Mouse (Mus musculus) CH12.LX (cell line): Measurements from ENCODE around the gene Brinp3. TPM values are rescaled to one million over a fixed set of nuclear protein-coding genes. Genes with fewer than 3 reads are reported as not detected.

Experiments
- DNase-seq: peaks from one replicate; pipeline ENCODE4 v3.0.0-alpha.2; 2013; ENCODE audit errors: extremely low read depth
- H3K27ac ChIP-seq: 2 replicates; pipeline ENCODE4 v1.5.1; 2012; ENCODE audit warnings: low read depth, mild to moderate bottlenecking, control low read depth, moderate library complexity; ENCODE audit not compliant: insufficient read depth
- H3K27me3 ChIP-seq: replicated peaks from 2 replicates; pipeline ENCODE3; 2012; ENCODE audit warnings: inconsistent platforms
- H3K36me3 ChIP-seq, 2 experiments: replicated peaks in 1 of 2; 2 replicates each; pipeline versions ENCODE3 to v1.6.1; 2012; ENCODE audit warnings: inconsistent platforms in 1 of 2, low read length in 1 of 2, mild to moderate bottlenecking in 1 of 2, mixed read lengths in 1 of 2, moderate library complexity in 1 of 2; ENCODE audit not compliant: control insufficient read depth in 1 of 2, insufficient read depth in 1 of 2
- H3K4me1 ChIP-seq, 2 experiments: 2 replicates each; pipeline ENCODE4 v1.6.1; 2012; ENCODE audit warnings: inconsistent platforms in 1 of 2, moderate library complexity in 1 of 2; ENCODE audit not compliant: insufficient read depth in 2 of 2, control insufficient read depth in 1 of 2
- H3K4me2 ChIP-seq: 2 replicates; pipeline ENCODE4 v1.6.1; 2012; ENCODE audit warnings: low read depth, mild to moderate bottlenecking, control low read depth; ENCODE audit not compliant: poor library complexity, insufficient read depth, severe bottlenecking
- H3K4me3 ChIP-seq, 3 experiments: fragments of 150-350 bp in 1 of 3; sonication (generic) in 1 of 3; replicated peaks in 1 of 3; 2 replicates each; pipeline versions ENCODE3 to v1.5.1; 2011 to 2012; ENCODE audit warnings: low read depth in 2 of 3, low read length in 2 of 3, mild to moderate bottlenecking in 2 of 3, moderate library complexity in 2 of 3, control low read depth in 1 of 3, improper control_type of control experiment in 1 of 3, inconsistent platforms in 1 of 3, mixed read lengths in 1 of 3; ENCODE audit not compliant: poor library complexity in 1 of 3
- H3K79me2 ChIP-seq: replicated peaks from 2 replicates; pipeline ENCODE4 v1.6.1; 2012; ENCODE audit warnings: mild to moderate bottlenecking, moderate library complexity; ENCODE audit not compliant: control insufficient read depth, poor library complexity, insufficient read depth, severe bottlenecking; ENCODE audit errors: extremely low read depth
- H3K9ac ChIP-seq: 2 replicates; pipeline ENCODE4 v1.6.1; 2012; ENCODE audit warnings: low read depth, mild to moderate bottlenecking, control low read depth, moderate library complexity; ENCODE audit not compliant: insufficient read depth
- H3K9me3 ChIP-seq: replicated peaks from 2 replicates; pipeline ENCODE3; 2012; ENCODE audit warnings: low read length, inconsistent platforms, mixed read lengths
- BHLHE40 ChIP-seq: IDR thresholded peaks from 2 replicates; pipeline ENCODE4 v1.6.1; 2011; ENCODE audit warnings: mild to moderate bottlenecking, low read depth, low read length, improper control_type of control experiment
- CTCF ChIP-seq, 2 experiments: IDR thresholded peaks in 1 of 2; conservative IDR thresholded peaks in 1 of 2; 2 replicates each; pipeline ENCODE4 v1.5.1; 2011 to 2012; ENCODE audit warnings: low read depth in 2 of 2, low read length in 2 of 2, improper control_type of control experiment in 1 of 2, inconsistent platforms in 1 of 2, mild to moderate bottlenecking in 1 of 2, moderate library complexity in 1 of 2
- E2F4 ChIP-seq: IDR thresholded peaks from 2 replicates; pipeline ENCODE4 v1.6.1; 2011; ENCODE audit warnings: low read depth, low read length, improper control_type of control experiment; ENCODE audit not compliant: insufficient replicate concordance
- ELF1 ChIP-seq: IDR thresholded peaks from 2 replicates; pipeline ENCODE4 v1.6.1; 2014; ENCODE audit warnings: low read depth, mild to moderate bottlenecking, inconsistent platforms, low read length, improper control_type of control experiment
- GABPA ChIP-seq: IDR thresholded peaks from 2 replicates; pipeline ENCODE4 v1.6.1; 2012; ENCODE audit warnings: low read depth, low read length, improper control_type of control experiment, inconsistent platforms; ENCODE audit not compliant: insufficient replicate concordance
- IRF4 ChIP-seq: IDR thresholded peaks from 2 replicates; pipeline ENCODE4 v1.6.1; 2014; ENCODE audit warnings: low read depth, mild to moderate bottlenecking, inconsistent platforms, low read length, improper control_type of control experiment
- MAFK ChIP-seq: IDR thresholded peaks from 2 replicates; pipeline ENCODE4 v1.6.1; 2011; ENCODE audit warnings: low read length, improper control_type of control experiment; ENCODE audit not compliant: insufficient replicate concordance
- MAZ ChIP-seq: IDR thresholded peaks from 2 replicates; pipeline ENCODE4 v1.6.1; 2012; ENCODE audit warnings: low read depth, mild to moderate bottlenecking, inconsistent platforms, low read length, improper control_type of control experiment, moderate library complexity
- MYC ChIP-seq: IDR thresholded peaks from 2 replicates; pipeline ENCODE4 v1.6.1; 2011; ENCODE audit warnings: low read depth, mild to moderate bottlenecking, improper control_type of control experiment, low read length
- NELFE ChIP-seq: IDR thresholded peaks from 2 replicates; pipeline ENCODE4 v1.6.1; 2011; ENCODE audit warnings: low read depth, low read length, improper control_type of control experiment
- PAX5 ChIP-seq: IDR thresholded peaks from 2 replicates; pipeline ENCODE4 v1.6.1; 2012; ENCODE audit warnings: low read length, inconsistent platforms, mixed read lengths
- POLR2A ChIP-seq: IDR thresholded peaks from 2 replicates; pipeline ENCODE4 v1.6.1; 2011; ENCODE audit warnings: low read depth, mild to moderate bottlenecking, improper control_type of control experiment, low read length
- POLR2AphosphoS2 ChIP-seq: IDR thresholded peaks from 2 replicates; pipeline ENCODE4 v1.6.1; 2011; ENCODE audit warnings: low read depth, low read length, improper control_type of control experiment
- RAD21 ChIP-seq: IDR thresholded peaks from 2 replicates; pipeline ENCODE4 v1.6.1; 2011; ENCODE audit warnings: low read depth, mild to moderate bottlenecking, low read length, improper control_type of control experiment, moderate library complexity
- RCOR1 ChIP-seq: conservative IDR thresholded peaks from 2 replicates; pipeline ENCODE4 v1.6.1; 2012; ENCODE audit warnings: low read depth, mild to moderate bottlenecking, inconsistent platforms, low read length, improper control_type of control experiment
- SIN3A ChIP-seq: IDR thresholded peaks from 2 replicates; pipeline ENCODE4 v1.6.1; 2012; ENCODE audit warnings: low read length, improper control_type of control experiment, inconsistent platforms
- SMC3 ChIP-seq: IDR thresholded peaks from 2 replicates; pipeline ENCODE4 v1.6.1; 2011; ENCODE audit warnings: low read depth, low read length, improper control_type of control experiment
- TCF12 ChIP-seq: IDR thresholded peaks from 2 replicates; pipeline ENCODE4 v1.6.1; 2014; ENCODE audit warnings: low read depth, mild to moderate bottlenecking, inconsistent platforms, low read length, improper control_type of control experiment
- UBTF ChIP-seq: IDR thresholded peaks from 2 replicates; pipeline ENCODE4 v1.6.1; 2012; ENCODE audit warnings: low read depth, mild to moderate bottlenecking, inconsistent platforms, low read length, improper control_type of control experiment, moderate library complexity
- USF2 ChIP-seq: conservative IDR thresholded peaks from 2 replicates; pipeline ENCODE4 v1.6.1; 2011; ENCODE audit warnings: low read depth, low read length, improper control_type of control experiment
- ZC3H11A ChIP-seq: IDR thresholded peaks from 2 replicates; pipeline ENCODE4 v1.6.1; 2012; ENCODE audit warnings: low read depth, mild to moderate bottlenecking, inconsistent platforms, low read length, improper control_type of control experiment
- ZNF384 ChIP-seq: IDR thresholded peaks from 2 replicates; pipeline ENCODE4 v1.6.1; 2012; ENCODE audit warnings: low read depth, low read length, improper control_type of control experiment, inconsistent platforms
- dilution Hi-C: fragments of 300-500 bp; cut with MboI; formaldehyde crosslinking; loops from 2 replicates; pipeline ENCODE4 v1.14.3; 2020; ENCODE audit warnings: low sequenced_read_pairs; ENCODE audit not compliant: extremely low pct_unique_long_range_greater_than_20kb, extremely low pct_ligation_motif_present
- in situ Hi-C: fragments of 300-500 bp; cut with MboI; formaldehyde crosslinking; loops from 3 replicates; pipeline ENCODE4 v1.14.3; 2019; ENCODE audit warnings: low sequenced_read_pairs, low pct_ligation_motif_present, low pct_unique_long_range_greater_than_20kb, mixed read lengths
- polyA plus RNA-seq: library from polyadenylated mRNA; unstranded; fragments of >175 nt; gene quantifications from 2 replicates; pipeline ENCODE4 v1.2.1, GENCODE M21; 2012; ENCODE audit warnings: low read depth; ENCODE audit not compliant: insufficient read length
- total RNA-seq, 2 experiments: library from RNA; depleted of rRNA; stranded (reverse); fragments of 300-350 nt in 1 of 2; fragments of >200 nt in 1 of 2; gene quantifications; 2 replicates each; pipeline ENCODE4 v1.2.3; 2012 to 2014

The Brinp3 gene
- total and polyA plus RNA-seq, 3 experiments = not detected

DNA sequence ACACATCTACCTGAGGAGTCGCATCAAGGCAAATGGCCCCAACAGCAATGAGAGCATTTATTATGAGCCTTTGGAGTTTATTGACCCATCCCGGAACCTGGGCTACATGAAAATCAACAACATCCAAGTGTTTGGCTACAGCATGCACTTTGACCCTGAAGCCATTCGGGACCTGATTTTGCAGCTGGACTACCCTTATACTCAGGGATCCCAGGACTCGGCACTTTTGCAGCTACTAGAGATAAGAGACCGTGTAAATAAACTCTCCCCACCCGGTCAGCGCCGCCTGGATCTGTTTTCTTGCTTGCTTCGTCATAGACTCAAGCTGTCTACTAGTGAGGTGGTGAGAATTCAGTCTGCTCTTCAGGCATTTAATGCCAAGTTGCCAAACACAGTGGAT is 407.1 kb downstream of the Brinp3 start:
- TF ChIP-seq SMC3 (no peak), MAFK (no peak), ELF1 (no peak), SIN3A (no peak), GABPA (no peak), POLR2AphosphoS2 (no peak), POLR2A (no peak), ZC3H11A (no peak), NELFE (no peak), IRF4 (no peak), USF2 (no peak), UBTF (no peak), ZNF384 (no peak), E2F4 (no peak), MYC (no peak), MAZ (no peak), PAX5 (no peak), RCOR1 (no peak)
- TF ChIP-seq, all 38 proteins: peak for 0
- Histone ChIP-seq H3K27me3 (no peaks in the 10 kb centered on the region), H3K79me2 (no peaks in the 10 kb centered on the region), H3K36me3 (no peaks in the 10 kb centered on the region), H3K9ac (no peak overlapping the region), H3K4me3 (no peak overlapping the region), H3K9me3 (peaks cover 21% of the 10 kb centered on the region), H3K27ac (no peak overlapping the region), H3K4me1 (no peaks in the 10 kb centered on the region), H3K4me2 (no peak overlapping the region)
- dilution Hi-C loops (no loop called here), in situ Hi-C loops (no loop called here)
- no peak for DNase-seq

DNA sequence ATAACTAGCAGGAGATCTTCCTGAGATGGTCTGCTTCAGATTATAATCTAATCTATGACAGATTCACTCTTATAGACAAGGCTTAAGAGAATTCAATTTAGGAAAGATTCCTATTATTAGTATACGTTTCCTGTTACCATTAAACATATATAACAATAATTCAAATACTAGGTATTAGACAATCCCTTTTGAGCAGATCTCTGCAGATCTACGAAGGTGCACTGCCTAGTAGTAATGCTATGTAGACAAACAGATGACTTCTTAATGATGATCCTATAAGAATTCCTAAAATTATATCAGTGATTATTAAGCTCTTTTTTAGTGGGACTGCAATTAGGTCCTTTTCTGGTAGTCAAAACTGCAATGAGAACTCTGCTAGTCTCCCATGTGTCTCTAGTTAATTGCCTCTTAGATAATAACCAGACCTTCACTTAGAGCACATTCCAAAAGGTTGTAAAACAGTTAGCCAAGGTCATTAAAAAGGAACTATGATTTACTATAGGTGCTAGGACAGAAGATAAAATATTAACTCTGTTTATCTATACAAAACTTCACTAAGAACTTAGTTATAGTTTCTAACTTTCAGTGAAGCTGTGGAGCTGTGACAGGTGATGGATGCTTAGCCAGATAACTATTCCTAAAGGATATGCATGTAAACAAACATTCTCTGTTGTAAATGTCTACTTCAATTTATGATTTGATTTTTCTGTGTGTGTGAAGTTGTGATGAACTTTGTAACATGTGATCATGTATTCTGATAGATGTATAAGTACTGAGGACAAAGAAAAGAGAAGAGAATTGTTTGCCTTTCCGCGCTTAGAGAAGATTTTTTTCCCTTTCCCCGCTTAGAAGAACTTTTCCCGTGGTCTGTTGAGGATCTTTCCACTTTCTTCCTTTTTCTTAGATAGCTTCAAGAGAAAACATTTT is 445.2 kb downstream of the Brinp3 start:
- H3K79me2 ChIP-seq = no peaks in the 10 kb centered on the region
- in situ Hi-C loops (no loop called here), dilution Hi-C loops (no loop called here)
- no peaks in the 10 kb centered on the region for H3K4me1 ChIP-seq
- no peak overlapping the region for H3K9ac ChIP-seq
- no peak overlapping the region for H3K4me2 ChIP-seq
- no peak overlapping the region for H3K27ac ChIP-seq
- H3K4me3 ChIP-seq = no peak overlapping the region
- peaks cover 6% of the 10 kb centered on the region for H3K9me3 ChIP-seq
- no peak for TF ChIP-seq RCOR1
- TF ChIP-seq TCF12 = no peak
- no peak for TF ChIP-seq BHLHE40
- TF ChIP-seq ZNF384 = no peak
- no peak for TF ChIP-seq RAD21
- no peak for TF ChIP-seq CTCF (conservative IDR thresholded peaks at IDR 0.05 in 1 of 2, IDR thresholded peaks at IDR 0.05 in 1 of 2; ENCODE audit: low read depth in 2 of 2, low read length in 2 of 2)
- TF ChIP-seq UBTF = no peak
- no peaks in the 10 kb centered on the region for H3K36me3 ChIP-seq
- H3K27me3 ChIP-seq = no peaks in the 10 kb centered on the region
- no peak for DNase-seq
